31 mouse cellular contexts compared by ENCODE assay signal in the genomic region with DNA sequence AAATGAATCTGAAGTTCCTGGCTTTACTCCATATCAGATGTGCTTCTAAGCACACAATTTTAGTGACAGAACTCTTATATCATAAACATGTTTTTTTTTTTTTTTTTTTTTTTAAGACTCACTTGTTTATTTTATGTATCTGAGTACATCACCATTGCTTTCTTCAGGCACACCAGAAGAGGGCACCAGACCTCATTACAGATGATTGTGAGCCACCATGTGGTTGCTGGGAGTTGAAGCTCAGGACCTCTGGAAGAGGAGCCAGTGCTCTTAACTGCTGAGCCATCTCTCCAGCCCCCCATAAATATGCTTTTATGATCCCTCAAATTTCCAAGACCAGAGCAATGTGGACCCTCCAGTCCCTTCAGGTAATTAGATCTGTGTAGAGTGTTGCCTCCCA.
DNase-seq lines count a peak whose midpoint lies in the region; ATAC-seq and TF ChIP-seq lines count a peak whose summit lies in the region.
"Had no signal": no experiment of that assay in that cellular context is flagged by ENCODE, and none has a peak within 500 bp of the region (broad histone marks: within the 10 kb centered on the region; RNA-seq: fewer than 3 reads in every experiment).

No protein-coding gene starts in this region.

- H3K9me3 ChIP-seq in lung, postnatal 0 days (ENCODE audit: low read length), result no peaks in the 10 kb centered on the region
- H3K9me3 ChIP-seq: embryonic facial prominence, embryonic 12.5 days; forebrain, embryonic 15.5 days; heart, embryonic 15.5 days; hindbrain, embryonic 13.5 days; limb, embryonic 10.5 days; limb, embryonic 15.5 days; liver, embryonic 13.5 days; lung, embryonic 15.5 days had no signal

- no peak overlapping the region for H3K9ac ChIP-seq in lung, postnatal 0 days (replicated peaks; ENCODE audit: low read depth)
- H3K9ac ChIP-seq: embryonic facial prominence, embryonic 12.5 days; forebrain, embryonic 15.5 days; heart, embryonic 15.5 days; hindbrain, embryonic 13.5 days; limb, embryonic 15.5 days; liver, embryonic 13.5 days; lung, embryonic 15.5 days had no signal

- intact Hi-C loops in heart, postnatal 25 days (cut with DNase I), result no loop called here

- DNase-seq in heart, adult 11 months, result peak; percentile 61
- DNase-seq in heart, postnatal 25 days (ENCODE audit: low spot score), result no peak
- no peak for DNase-seq in kidney, adult 2 months
- no peak for DNase-seq in kidney, postnatal 36 days
- no peak for DNase-seq in lung, postnatal 0 days (ENCODE audit: low spot score)
- DNase-seq in lung, adult 18-20 months, result no peak
- DNase-seq in retina, postnatal 1 day, result no peak
- DNase-seq: adrenal gland, postnatal 14 days; cerebellum, adult 11 months; cerebellum, adult 9-10 months; embryo, embryonic 11 days; gastrocnemius, adult 2 months; gastrocnemius, postnatal 36 days; heart, postnatal 4 days; kidney, adult 8-10 months; kidney, postnatal 10 days; liver, embryonic 13.5 days; midbrain, embryonic 14.5 days; right cerebral cortex, adult 18-20 months; spleen, adult 18-20 months; thymus, adult 18-20 months; thymus, postnatal 25 days had no signal

- no peak overlapping the region for H3K27ac ChIP-seq in kidney, adult 2 months (ENCODE audit: insufficient read depth, low read depth, low read length)
- H3K27ac ChIP-seq in lung, postnatal 0 days (ENCODE audit: low read length), result no peak overlapping the region
- H3K27ac ChIP-seq: embryonic facial prominence, embryonic 12.5 days; forebrain, embryonic 15.5 days; gastrocnemius, adult 2 months; heart, embryonic 15.5 days; hindbrain, embryonic 13.5 days; limb, embryonic 10.5 days; limb, embryonic 15.5 days; liver, embryonic 13.5 days; lung, embryonic 15.5 days; macrophage had no signal

- no peaks in the 10 kb centered on the region for H3K27me3 ChIP-seq in kidney, adult 2 months (replicated peaks; ENCODE audit: control insufficient read depth, insufficient read depth, low read length)
- H3K27me3 ChIP-seq in lung, postnatal 0 days (replicated peaks; ENCODE audit: insufficient read depth, low read length), result no peaks in the 10 kb centered on the region
- H3K27me3 ChIP-seq: embryonic facial prominence, embryonic 12.5 days; forebrain, embryonic 15.5 days; heart, embryonic 15.5 days; limb, embryonic 15.5 days; liver, embryonic 13.5 days; lung, embryonic 15.5 days had no signal

- TF ChIP-seq EP300 in lung, postnatal 0 days (IDR thresholded peaks at IDR 0.05), result no peak

- no peak overlapping the region for H3K4me3 ChIP-seq in kidney, adult 2 months (ENCODE audit: insufficient read depth, low read depth, low read length)
- H3K4me3 ChIP-seq in lung, postnatal 0 days (ENCODE audit: low read depth, low read length), result no peak overlapping the region
- H3K4me3 ChIP-seq: embryonic facial prominence, embryonic 12.5 days; forebrain, embryonic 15.5 days; gastrocnemius, adult 2 months; heart, embryonic 15.5 days; hindbrain, embryonic 13.5 days; limb, embryonic 10.5 days; limb, embryonic 15.5 days; liver, embryonic 13.5 days; lung, embryonic 15.5 days had no signal

- ATAC-seq in lung, postnatal 0 days, result no peak
- ATAC-seq: forebrain, embryonic 15.5 days; inflammation-experienced regulatory T-cells, adult 6 months had no signal

- no peak for TF ChIP-seq POLR2A in kidney, adult 2 months (IDR thresholded peaks at IDR 0.05; ENCODE audit: low read depth, low read length)

- no peak overlapping the region for H3K4me2 ChIP-seq in lung, postnatal 0 days (replicated peaks; ENCODE audit: low read depth, low read length)
- H3K4me2 ChIP-seq: embryonic facial prominence, embryonic 12.5 days; forebrain, embryonic 15.5 days; heart, embryonic 15.5 days; hindbrain, embryonic 13.5 days; limb, embryonic 15.5 days; liver, embryonic 13.5 days; lung, embryonic 15.5 days had no signal

- H3K36me3 ChIP-seq in kidney, adult 2 months (ENCODE audit: control insufficient read depth, insufficient read depth, low read length), result no peaks in the 10 kb centered on the region
- no peaks in the 10 kb centered on the region for H3K36me3 ChIP-seq in lung, postnatal 0 days (ENCODE audit: insufficient read depth, low read length)
- H3K36me3 ChIP-seq: embryonic facial prominence, embryonic 12.5 days; forebrain, embryonic 15.5 days; heart, embryonic 15.5 days; hindbrain, embryonic 13.5 days; limb, embryonic 10.5 days; limb, embryonic 15.5 days; liver, embryonic 13.5 days; lung, embryonic 15.5 days had no signal

- TF ChIP-seq CTCF in kidney, adult 2 months (conservative IDR thresholded peaks at IDR 0.05; ENCODE audit: insufficient read depth, insufficient read length, low read depth, low read length), result 0 out of 2 replicates have a peak, but pooled peaks have one; percentile 17
- peak; percentile 49 for TF ChIP-seq CTCF in lung, postnatal 0 days (IDR thresholded peaks at IDR 0.05)

- H3K4me1 ChIP-seq in kidney, adult 2 months (ENCODE audit: control insufficient read depth, insufficient read depth, low read length), result no peaks in the 10 kb centered on the region
- no peaks in the 10 kb centered on the region for H3K4me1 ChIP-seq in lung, postnatal 0 days (ENCODE audit: insufficient read depth, low read depth, low read length)
- H3K4me1 ChIP-seq: embryonic facial prominence, embryonic 12.5 days; forebrain, embryonic 15.5 days had no signal
